Mouse (Mus musculus): ENCODE data around the gene Taar4. TPM values are rescaled to one million over a fixed set of nuclear protein-coding genes. Genes with fewer than 3 reads are reported as not detected.

Gene Taar4
- total RNA-seq, 1 experiment from 2014 or later, result not detected

DNA sequence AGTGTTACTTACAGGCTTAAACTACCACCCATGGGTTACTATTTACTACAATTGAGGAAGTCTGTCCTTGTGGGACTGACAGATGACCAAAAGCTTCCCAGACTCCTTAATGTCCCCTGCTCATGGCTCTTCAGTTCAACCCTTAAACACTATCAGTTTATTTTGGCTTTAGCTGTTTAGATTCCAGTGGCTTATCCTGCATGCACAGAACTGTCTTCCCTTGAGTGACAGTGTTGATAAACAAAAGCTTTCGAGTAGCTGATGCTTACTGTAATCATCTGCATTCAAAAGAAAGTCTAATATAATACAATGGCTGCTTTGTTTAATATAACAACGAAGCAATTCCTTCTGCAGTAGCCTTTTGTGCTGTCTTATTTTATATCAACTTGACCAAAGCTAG lies 46.7 kb downstream of the Taar4 start:
- DNase-seq, result no peak

DNA sequence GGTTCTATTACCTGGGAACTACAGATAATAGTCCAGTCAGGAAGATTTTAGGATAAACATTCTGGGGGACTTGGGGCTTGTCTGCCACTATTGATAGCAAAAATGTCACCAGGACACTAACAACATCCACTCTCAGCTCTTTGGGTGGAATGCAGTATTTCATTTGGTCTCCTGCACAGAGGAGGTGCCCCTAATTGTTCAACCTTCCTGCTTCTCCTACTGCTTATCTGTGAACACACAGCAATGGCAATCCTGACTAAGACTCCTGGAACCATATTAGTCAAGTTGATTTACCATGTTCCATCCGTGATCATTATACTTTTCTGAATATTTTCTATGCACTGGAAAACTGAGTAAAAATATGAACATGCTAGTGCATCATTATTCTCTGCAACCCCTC lies 47.8 kb downstream of the Taar4 start:
- DNase-seq, result no peak

Other genes with a start within 250 kb of the Taar4 start
- gene Rps12, start 173.2 kb upstream of the Taar4 start, total RNA-seq (2021), result 408 and 443 TPM in 2 replicates
- gene Slc18b1, start 163.5 kb upstream of the Taar4 start, total RNA-seq (2021), result 27.7 and 31.4 TPM in 2 replicates
- gene Vnn3, start 109.0 kb upstream of the Taar4 start, total RNA-seq (2021), result 53.8 and 82.3 TPM in 2 replicates
- 48.8 and 69.8 TPM in 2 replicates for gene Vnn1, start 65.8 kb upstream of the Taar4 start, total RNA-seq (2021)
- not detected in 2 replicates for gene Taar1, start 40.1 kb upstream of the Taar4 start, total RNA-seq (2021)
- not detected in 2 replicates for gene Taar2, start 21.9 kb upstream of the Taar4 start, total RNA-seq (2021)
- not detected in 2 replicates for gene Taar3, start 10.9 kb upstream of the Taar4 start, total RNA-seq (2021)
- not detected in 2 replicates for gene Taar5, start 10.2 kb downstream of the Taar4 start, total RNA-seq (2021)
- gene Taar6, start 25.2 kb downstream of the Taar4 start, total RNA-seq (2021), result not detected in 2 replicates
- not detected in 2 replicates for gene Taar7a, start 33.0 kb downstream of the Taar4 start, total RNA-seq (2021)
- not detected in 2 replicates for gene Taar7b, start 39.4 kb downstream of the Taar4 start, total RNA-seq (2021)
- not detected in 2 replicates for gene Taar7d, start 66.7 kb downstream of the Taar4 start, total RNA-seq (2021)
- not detected in 2 replicates for gene Taar7e, start 77.1 kb downstream of the Taar4 start, total RNA-seq (2021)
- gene Taar7f, start 89.0 kb downstream of the Taar4 start, total RNA-seq (2021), result not detected in 2 replicates
- not detected in 2 replicates for gene Taar8a, start 116.0 kb downstream of the Taar4 start, total RNA-seq (2021)
- not detected in 2 replicates for gene Taar8b, start 131.8 kb downstream of the Taar4 start, total RNA-seq (2021)
- not detected in 2 replicates for gene Taar8c, start 141.4 kb downstream of the Taar4 start, total RNA-seq (2021)
- gene Taar9, start 149.0 kb downstream of the Taar4 start, total RNA-seq (2021), result not detected in 2 replicates
- 108 and 118 TPM in 2 replicates for gene Stx7, start 188.8 kb downstream of the Taar4 start, total RNA-seq (2021)